Mouse (Mus musculus) cerebellum, adult 2 months (tissue): Measurements from ENCODE around the gene Fstl4. TPM values are rescaled to one million over a fixed set of nuclear protein-coding genes. Genes with fewer than 3 reads are reported as not detected.

Experiments used
- DNase-seq, 2 experiments: peaks; one replicate each; pipeline ENCODE4 v3.0.0; 2021
- H3K27ac ChIP-seq: fragments of 200-500 bp; 2 replicates; pipeline ENCODE4 v1.5.1; 2012; ENCODE audit warnings: low read length, control low read depth, inconsistent platforms; ENCODE audit not compliant: insufficient read depth
- H3K27me3 ChIP-seq: fragments of 200-500 bp; 2 replicates; pipeline ENCODE4 v1.6.1; 2012; ENCODE audit warnings: inconsistent platforms, mild to moderate bottlenecking, low read length, moderate library complexity; ENCODE audit not compliant: control insufficient read depth, insufficient read depth
- H3K4me1 ChIP-seq: fragments of 200-500 bp; 2 replicates; pipeline ENCODE4 v1.6.1; 2011; ENCODE audit warnings: low read length; ENCODE audit not compliant: control insufficient read depth, insufficient read depth
- H3K4me3 ChIP-seq: fragments of 200-500 bp; replicated peaks from 2 replicates; pipeline ENCODE3; 2011; ENCODE audit warnings: mild to moderate bottlenecking, low read depth, low read length, control low read depth; ENCODE audit not compliant: insufficient read depth
- CTCF ChIP-seq: fragments of 200-500 bp; IDR thresholded peaks from 2 replicates; pipeline ENCODE4 v1.5.1; 2011; ENCODE audit warnings: low read depth, mild to moderate bottlenecking, control low read depth, low read length, moderate library complexity, borderline replicate concordance; ENCODE audit not compliant: insufficient read depth
- POLR2A ChIP-seq: fragments of 200-500 bp; IDR thresholded peaks from 2 replicates; pipeline ENCODE4 v1.6.1; 2011; ENCODE audit warnings: low read length, control low read depth, borderline replicate concordance; ENCODE audit not compliant: insufficient read depth
- WGBS: fragments of 180-500 bp; shearing (Covaris S2); methylation state at CpG from one replicate; pipeline ENCODE4 v1.1.7; 2018; 5-methylcytosine and 5-hydroxymethylcytosine counted together
- polyA plus RNA-seq: library from polyadenylated mRNA; depleted of rRNA; stranded (reverse); fragments of >200 nt; gene quantifications from 2 replicates; pipeline ENCODE4 v1.2.3, GENCODE M21; 2012

Fstl4 gene
- polyA plus RNA-seq, 1 experiment = 4.1 TPM

DNA sequence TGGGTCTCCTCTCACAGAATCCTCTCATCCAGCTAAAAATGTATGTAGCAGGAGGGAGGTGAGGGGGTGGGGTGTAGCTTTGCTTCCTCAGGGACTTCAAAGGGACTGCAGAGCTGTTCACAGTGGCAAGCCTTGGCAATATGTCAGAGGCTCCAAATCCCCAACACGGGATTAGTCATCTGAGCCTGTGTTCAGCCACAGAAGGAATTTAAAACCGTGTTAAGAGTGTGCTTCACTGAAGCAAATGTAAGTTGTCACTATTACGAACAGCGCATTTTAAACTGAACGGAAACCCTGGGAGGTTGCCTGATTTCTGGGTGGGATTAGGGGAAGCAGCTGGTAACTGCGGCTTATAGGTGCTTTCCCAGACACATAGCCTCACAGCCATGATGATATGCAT, 123.7 kb downstream of the Fstl4 start:
- Histone ChIP-seq H3K27ac (no peak overlapping the region), H3K27me3 (no peaks in the 10 kb centered on the region), H3K4me1 (peaks cover 9% of the 10 kb centered on the region), H3K4me3 (no peak overlapping the region)
- WGBS = 54% methylated on average over 6 of the region's 6 CpGs
- TF ChIP-seq POLR2A = no peak
- no peak for TF ChIP-seq CTCF
- peak in 1 of 2 experiments; percentile 23 for DNase-seq

DNA sequence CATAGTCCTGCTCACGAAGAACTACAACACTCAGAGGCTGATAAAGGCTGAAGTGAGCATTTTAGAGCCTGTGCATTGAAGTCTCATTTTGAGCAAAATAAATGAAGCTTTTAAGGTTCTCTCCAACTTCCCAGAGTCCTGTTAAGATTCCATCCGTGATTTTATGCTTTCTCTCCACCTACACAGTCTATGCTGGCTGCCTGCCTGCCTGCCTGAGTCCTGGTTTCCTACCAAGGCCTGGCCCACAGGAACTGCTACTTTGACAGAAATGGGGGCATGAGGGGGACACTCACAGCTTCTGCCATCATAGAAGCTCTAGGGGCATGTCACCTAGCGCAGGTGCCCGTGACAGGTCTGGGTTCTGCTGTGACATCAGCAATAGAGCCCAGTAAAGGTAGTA, 125.1 kb downstream of the Fstl4 start:
- H3K27ac ChIP-seq = no peak overlapping the region
- no peak for DNase-seq

DNA sequence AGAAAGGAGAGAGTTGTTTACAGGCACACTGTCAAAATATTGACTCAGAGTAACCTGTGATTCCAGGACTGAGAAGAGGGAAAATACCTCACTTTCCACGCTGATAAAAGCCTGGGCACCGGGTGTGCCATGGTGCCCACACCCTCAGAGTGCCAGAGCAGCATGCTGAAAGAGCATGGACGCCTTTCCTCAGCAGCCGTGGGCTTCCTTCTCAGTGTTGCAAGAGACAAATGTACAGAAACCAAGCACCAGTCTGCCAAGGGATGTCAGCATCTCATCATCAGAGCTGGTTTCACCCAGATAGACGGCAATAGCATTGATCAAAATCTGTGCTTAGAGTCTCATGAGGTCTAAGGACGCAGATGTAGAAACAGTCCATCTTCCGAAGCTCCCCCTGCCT, 125.7 kb downstream of the Fstl4 start:
- Histone ChIP-seq H3K4me3 (no peak overlapping the region), H3K27me3 (no peaks in the 10 kb centered on the region), H3K4me1 (peaks cover 9% of the 10 kb centered on the region), H3K27ac (no peak overlapping the region)
- no peak for DNase-seq
- TF ChIP-seq CTCF (no peak), POLR2A (no peak)
- WGBS = 79% methylated on average over 7 of the region's 7 CpGs

More for the DNA sequence above, 125.1 kb downstream of the Fstl4 start:
- TF ChIP-seq CTCF (no peak), POLR2A (no peak)
- 69% methylated on average over 4 of the region's 4 CpGs for whole genome bisulfite sequencing
- Histone ChIP-seq H3K4me3 (no peak overlapping the region), H3K4me1 (peaks cover 9% of the 10 kb centered on the region), H3K27me3 (no peaks in the 10 kb centered on the region)

DNA sequence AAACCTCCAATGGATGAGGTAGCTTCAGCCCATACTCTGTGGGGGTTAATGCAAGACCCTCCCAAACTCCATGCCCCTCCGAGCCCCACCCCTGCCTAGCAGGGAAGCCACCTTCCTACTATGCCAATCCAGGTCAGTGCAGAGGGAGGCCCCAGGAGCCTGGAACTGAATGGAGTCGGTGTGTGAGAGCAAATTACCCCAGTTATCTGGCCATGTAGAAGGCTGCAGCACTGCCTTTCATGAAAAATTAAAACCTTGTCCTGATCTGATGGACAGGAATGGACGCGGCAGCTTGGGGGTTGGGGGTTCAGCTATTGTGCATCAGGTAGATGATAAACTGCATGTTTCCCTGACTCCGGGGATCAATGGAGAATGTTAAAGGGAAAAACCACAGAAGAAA, 139.7 kb downstream of the Fstl4 start:
- TF ChIP-seq POLR2A = no peak
- TF ChIP-seq CTCF = no peak
- 74% methylated on average over 5 of the region's 5 CpGs for WGBS
- Histone ChIP-seq H3K27me3 (no peaks in the 10 kb centered on the region), H3K27ac (no peak overlapping the region), H3K4me1 (no peaks in the 10 kb centered on the region), H3K4me3 (no peak overlapping the region)
- DNase-seq = no peak

DNA sequence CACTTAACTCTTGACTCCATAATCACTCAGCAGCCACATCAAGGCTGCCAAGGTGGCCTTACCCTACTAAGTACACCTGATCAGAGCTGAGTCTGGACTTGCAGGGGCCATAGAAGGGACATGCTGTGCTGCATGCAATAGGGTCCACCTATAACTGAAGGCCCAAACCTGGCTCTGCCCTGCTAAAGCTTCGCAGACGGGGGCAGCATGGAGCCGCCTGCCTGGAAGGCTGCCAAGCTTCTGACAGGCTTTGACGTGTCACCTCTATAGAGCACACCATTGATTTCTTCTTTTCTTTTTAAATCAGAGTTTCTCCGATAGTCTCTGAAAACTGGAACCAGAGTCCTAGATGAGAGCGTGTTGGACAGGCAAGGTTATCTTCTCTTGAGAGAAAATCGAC, 146.4 kb downstream of the Fstl4 start:
- 52% methylated on average over 7 of the region's 7 CpGs for WGBS

DNA sequence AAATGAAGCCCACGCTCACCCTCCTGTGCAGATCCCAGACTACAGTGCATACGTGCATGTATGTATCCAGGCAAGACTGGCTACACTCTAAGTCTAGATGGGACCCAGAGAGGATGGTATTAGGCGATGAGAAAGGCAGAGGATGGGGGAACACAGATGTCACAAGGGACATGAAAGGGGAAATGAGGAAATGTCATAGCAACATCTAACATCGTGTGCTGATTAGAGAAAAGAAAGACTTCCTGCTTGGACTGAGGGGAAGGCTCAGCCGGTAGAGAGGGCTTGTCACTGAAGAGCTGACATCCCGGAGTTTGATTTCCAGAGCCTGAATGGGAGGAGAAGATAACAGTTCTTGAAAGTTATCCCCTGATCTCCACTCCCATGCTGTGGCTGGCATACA, 150.0 kb downstream of the Fstl4 start:
- WGBS = 76% methylated on average over 6 of the region's 6 CpGs
- Histone ChIP-seq H3K4me3 (no peak overlapping the region), H3K27ac (no peak overlapping the region), H3K27me3 (no peaks in the 10 kb centered on the region; the same call in 1 of the 2 replicates), H3K4me1 (no peaks in the 10 kb centered on the region; the same call in 1 of the 2 replicates)
- no peak for DNase-seq
- no peak for TF ChIP-seq CTCF
- no peak for TF ChIP-seq POLR2A

More for the DNA sequence above, 146.4 kb downstream of the Fstl4 start:
- Histone ChIP-seq H3K27me3 (no peaks in the 10 kb centered on the region), H3K27ac (no peak overlapping the region), H3K4me1 (no peaks in the 10 kb centered on the region), H3K4me3 (no peak overlapping the region)
- DNase-seq = no peak
- no peak for TF ChIP-seq POLR2A
- TF ChIP-seq CTCF = no peak

DNA sequence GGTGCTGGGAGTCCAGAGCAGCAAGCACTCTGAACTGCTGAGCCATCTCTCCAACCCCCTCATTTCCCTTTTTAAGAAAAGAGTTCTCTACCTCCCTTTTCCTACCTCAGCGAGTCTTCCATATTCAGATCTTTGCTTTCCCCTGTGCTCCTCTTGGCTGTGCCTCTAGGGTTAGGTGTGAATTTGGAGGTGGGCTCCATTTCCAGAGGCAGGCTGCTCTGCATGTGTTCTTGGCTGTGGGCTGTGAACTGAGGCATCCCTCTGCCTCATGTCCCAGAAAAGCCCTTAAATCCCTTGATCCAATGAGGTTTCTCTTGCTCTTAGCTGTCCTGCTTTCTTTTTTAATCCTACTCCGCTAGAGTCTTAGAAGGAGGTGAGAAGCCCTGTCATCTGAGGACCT, 151.2 kb downstream of the Fstl4 start:
- WGBS = 96% methylated on average over 2 of the region's 2 CpGs

DNA sequence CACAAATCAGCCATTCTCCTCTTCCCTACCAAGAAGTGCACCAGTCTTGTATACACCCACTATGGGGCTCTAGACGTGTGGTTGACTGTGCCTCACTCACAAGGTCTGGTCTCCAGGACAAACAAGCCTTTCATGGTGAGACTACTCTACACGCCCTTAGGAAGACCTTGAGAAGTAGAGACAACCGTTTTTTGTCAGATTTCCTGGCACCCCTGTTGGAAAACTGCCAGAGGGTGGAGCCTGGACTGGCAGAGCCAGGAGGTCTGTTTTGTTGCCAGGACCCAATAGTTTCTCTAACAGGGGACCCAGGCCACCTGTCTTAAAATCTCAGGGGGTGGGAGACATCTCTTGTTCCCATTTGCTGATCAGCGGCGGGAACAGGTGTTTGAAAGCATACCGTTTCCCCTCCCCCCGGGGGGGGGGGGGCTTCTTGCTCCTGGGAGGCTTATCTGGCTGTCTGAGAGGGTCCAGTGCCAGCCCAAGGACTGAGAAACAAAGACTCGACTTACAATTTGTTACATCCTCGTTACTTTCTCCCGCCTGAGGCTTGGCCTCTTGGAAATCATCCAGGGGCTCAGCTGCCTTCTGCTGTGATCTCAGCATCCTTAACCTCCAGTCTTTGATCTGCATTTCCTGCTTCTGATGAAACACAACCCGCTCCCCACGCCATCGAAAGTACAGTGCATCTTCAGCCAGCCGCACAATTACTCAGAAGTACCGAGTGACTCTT, 155.0 kb downstream of the Fstl4 start:
- Histone ChIP-seq H3K27me3 (no peaks in the 10 kb centered on the region; the same call in 1 of the 2 replicates), H3K4me3 (peak overlapping the region; percentile 17), H3K27ac (no peak overlapping the region), H3K4me1 (peaks cover 6% of the 10 kb centered on the region)
- DNase-seq = peak; percentile 38 to 54
- no peak for TF ChIP-seq CTCF
- TF ChIP-seq POLR2A = no peak
- 15% methylated on average over 15 of the region's 15 CpGs for WGBS

More for the DNA sequence above, 151.2 kb downstream of the Fstl4 start:
- no peak overlapping the region for H3K4me3 ChIP-seq
- no peak for TF ChIP-seq CTCF
- no peak for TF ChIP-seq POLR2A
- H3K27me3 ChIP-seq = no peaks in the 10 kb centered on the region; the same call in 1 of the 2 replicates
- peaks cover 6% of the 10 kb centered on the region for H3K4me1 ChIP-seq
- DNase-seq = no peak
- no peak overlapping the region for H3K27ac ChIP-seq
